Mouse (Mus musculus): ENCODE data around the gene Vps16. TPM values are rescaled to one million over a fixed set of nuclear protein-coding genes. Genes with fewer than 3 reads are reported as not detected.
A peak's percentile ranks its signal among the peaks of the same experiment; 100 is the strongest.

Vps16 gene
- total RNA-seq, 4 experiments from 2014 or later = 82.1 to 115 (median 87.7) TPM

- DNase-seq (ENCODE audit: low spot score in 2 of 2) = no peak
Observed at GRCm38 (mm10) chr2:130457871-130458270, 33.7 kb downstream of the Vps16 start.

- DNase-seq (ENCODE audit: low spot score in 2 of 2) = no peak
Observed at GRCm38 (mm10) chr2:130459576-130459975, 35.4 kb downstream of the Vps16 start.

GRCm38 (mm10) chr2:130461287-130462071 lies 37.3 kb downstream of the Vps16 start:
- no peak for DNase-seq (ENCODE audit: low spot score in 2 of 2)

GRCm38 (mm10) chr2:130466438-130466837 lies 42.3 kb downstream of the Vps16 start:
- no peak for DNase-seq (ENCODE audit: low spot score in 2 of 2)

GRCm38 (mm10) chr2:130469366-130469765 lies 45.2 kb downstream of the Vps16 start:
- DNase-seq (ENCODE audit: low spot score in 2 of 2) = no peak

- DNase-seq (ENCODE audit: low spot score in 2 of 2) = no peak
Observed at GRCm38 (mm10) chr2:130469935-130470334, 45.8 kb downstream of the Vps16 start.

- no peak for DNase-seq (ENCODE audit: low spot score in 2 of 2)
Observed at GRCm38 (mm10) chr2:130472908-130473510, 48.9 kb downstream of the Vps16 start.

GRCm38 (mm10) chr2:130475764-130476163 lies 51.6 kb downstream of the Vps16 start:
- DNase-seq (ENCODE audit: low spot score in 2 of 2) = no peak

GRCm38 (mm10) chr2:130476666-130477297 lies 52.6 kb downstream of the Vps16 start:
- no peak for DNase-seq (ENCODE audit: low spot score in 2 of 2)

GRCm38 (mm10) chr2:130482177-130482576 lies 58.0 kb downstream of the Vps16 start:
- no peak for DNase-seq (ENCODE audit: low spot score in 2 of 2)

GRCm38 (mm10) chr2:130482700-130483099 lies 58.6 kb downstream of the Vps16 start:
- DNase-seq (ENCODE audit: low spot score in 2 of 2) = no peak

- DNase-seq (ENCODE audit: low spot score in 2 of 2) = no peak
Observed at GRCm38 (mm10) chr2:130484206-130484605, 60.1 kb downstream of the Vps16 start.

GRCm38 (mm10) chr2:130488002-130488401 lies 63.9 kb downstream of the Vps16 start:
- DNase-seq (ENCODE audit: low spot score in 2 of 2) = no peak

GRCm38 (mm10) chr2:130488600-130488999 lies 64.5 kb downstream of the Vps16 start:
- DNase-seq (ENCODE audit: low spot score in 2 of 2) = no peak

GRCm38 (mm10) chr2:130491162-130491561 lies 67.0 kb downstream of the Vps16 start:
- no peak for DNase-seq (ENCODE audit: low spot score in 2 of 2)

- peak; percentile 60 to 81 for DNase-seq (ENCODE audit: low spot score in 2 of 2)
Observed at GRCm38 (mm10) chr2:130491587-130491986, 67.4 kb downstream of the Vps16 start.

Other genes with a start within 250 kb of the Vps16 start
- 100 to 1,000 TPM; 103 to 110 (median 105) TPM for gene Snrpb, start 244.9 kb upstream of the Vps16 start, total RNA-seq (2022)
- not detected for gene Tmc2, start 229.1 kb upstream of the Vps16 start, total RNA-seq (2022)
- gene Nop56, start 149.9 kb upstream of the Vps16 start, total RNA-seq (2022) = 100 to 1,000 TPM; 139 to 148 (median 143) TPM
- 100 to 1,000 TPM; 294 to 326 (median 314) TPM for gene Idh3b, start 139.8 kb upstream of the Vps16 start, total RNA-seq (2022)
- gene Ebf4, start 129.2 kb upstream of the Vps16 start, total RNA-seq (2022) = 10 to 100 TPM; 11.0 to 12.6 (median 11.7) TPM
- gene Cpxm1, start 26.8 kb upstream of the Vps16 start, total RNA-seq (2022) = 1 to 10 TPM; 6.8 to 10.0 (median 7.5) TPM
- not detected for gene Gm28372, start 19.1 kb upstream of the Vps16 start, total RNA-seq (2022)
- gene 1700020A23Rik, start 19.1 kb upstream of the Vps16 start, total RNA-seq (2022) = not detected
- gene Tmem239, start 17.9 kb upstream of the Vps16 start, total RNA-seq (2022) = not detected
- gene Pced1a, start 362 bp downstream of the Vps16 start, total RNA-seq (2022) = 10 to 100 TPM; 25.2 to 29.4 (median 27.8) TPM
- 100 to 1,000 TPM; 306 to 318 (median 311) TPM for gene Ptpra, start 25.9 kb downstream of the Vps16 start, total RNA-seq (2022)
- gene Mrps26, start 139.4 kb downstream of the Vps16 start, total RNA-seq (2022) = 10 to 100 TPM; 74.6 to 86.5 (median 79.1) TPM
- gene Oxt, start 151.8 kb downstream of the Vps16 start, total RNA-seq (2022) = under 1 TPM in 1 of 4 experiments, not detected in 3; 0.97 TPM
- gene Avp, start 158.2 kb downstream of the Vps16 start, total RNA-seq (2022) = 1 to 10 TPM in 3 of 4 experiments, not detected in 1; 1.2 to 3.0 (median 2.0) TPM
- 1 to 10 TPM; 7.3 to 9.6 (median 9.4) TPM for gene Fastkd5, start 205.7 kb downstream of the Vps16 start, total RNA-seq (2022)
- 10 to 100 TPM; 10.3 to 12.1 (median 10.8) TPM for gene Ubox5, start 205.7 kb downstream of the Vps16 start, total RNA-seq (2022)
- gene Lzts3, start 218.5 kb downstream of the Vps16 start, total RNA-seq (2022) = 100 to 1,000 TPM; 142 to 190 (median 164) TPM
- gene Ddrgk1, start 240.3 kb downstream of the Vps16 start, total RNA-seq (2022) = 100 to 1,000 TPM in 3 of 4 experiments, 10 to 100 TPM in 1; 95.9 to 122 (median 110) TPM
- 10 to 100 TPM; 32.1 to 36.0 (median 34.7) TPM for gene Itpa, start 243.3 kb downstream of the Vps16 start, total RNA-seq (2022)

Data from layer of hippocampus, adult 8-10 months (tissue).